Mouse (Mus musculus): ENCODE measurements around the gene Alkbh6.

Alkbh6 gene

DNA sequence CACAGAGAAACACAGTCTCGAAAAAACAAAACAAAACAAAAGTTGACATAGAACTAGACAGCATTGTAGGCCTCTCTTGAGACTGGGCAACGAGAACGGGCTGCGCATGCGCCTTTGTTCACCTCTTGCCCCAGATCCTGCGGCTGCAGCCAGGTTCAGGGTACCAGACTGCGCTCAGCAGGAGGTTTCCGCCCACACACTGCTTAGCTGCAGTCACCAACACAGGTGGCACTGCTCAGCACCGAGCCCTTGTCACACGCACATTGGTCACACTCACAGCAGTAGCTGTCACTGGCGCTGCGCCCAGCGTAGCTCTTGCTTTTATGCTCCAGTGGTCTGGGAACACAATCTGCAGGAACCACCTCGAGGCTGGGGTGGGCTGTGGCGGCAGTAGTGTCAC is 18.6 kb downstream of the Alkbh6 start:
- DNase-seq (ENCODE audit: low read depth, low spot score) = no peak

GRCm38 (mm10) chr7:30328379-30328778 is 19.9 kb downstream of the Alkbh6 start:
- DNase-seq (ENCODE audit: low read depth, low spot score) = no peak

- peak; percentile 60 for DNase-seq (ENCODE audit: low read depth, low spot score)
Observed at GRCm38 (mm10) chr7:30331887-30332286, 23.4 kb downstream of the Alkbh6 start.

GRCm38 (mm10) chr7:30332622-30333259 is 24.2 kb downstream of the Alkbh6 start:
- no peak for DNase-seq (ENCODE audit: low read depth, low spot score)

- DNase-seq (ENCODE audit: low read depth, low spot score) = peak; percentile 60
Observed at GRCm38 (mm10) chr7:30333436-30333835, 24.9 kb downstream of the Alkbh6 start.

DNA sequence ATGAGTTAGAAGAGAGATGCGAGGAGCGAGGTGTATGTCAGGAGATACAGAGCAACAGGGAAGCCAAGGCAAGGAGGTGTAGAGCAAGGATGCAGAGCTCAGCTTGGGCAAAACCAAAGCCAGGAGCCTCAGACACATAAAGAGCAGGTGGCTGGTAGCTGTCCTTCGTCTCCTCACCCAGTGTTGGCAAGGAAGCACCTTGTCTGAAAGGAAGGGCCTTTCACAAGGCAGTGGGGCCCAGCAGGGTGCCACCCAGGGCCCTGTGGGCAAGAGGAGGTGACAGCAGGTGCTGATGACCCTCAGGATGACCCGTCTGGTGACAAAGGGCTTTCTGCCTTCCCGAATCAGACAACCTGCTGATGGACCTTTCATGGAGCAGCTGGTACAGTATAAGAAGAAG is 26.0 kb downstream of the Alkbh6 start:
- DNase-seq (ENCODE audit: low read depth, low spot score) = no peak

- DNase-seq (ENCODE audit: low read depth, low spot score) = no peak
Observed at GRCm38 (mm10) chr7:30335688-30336087, 27.2 kb downstream of the Alkbh6 start.

DNA sequence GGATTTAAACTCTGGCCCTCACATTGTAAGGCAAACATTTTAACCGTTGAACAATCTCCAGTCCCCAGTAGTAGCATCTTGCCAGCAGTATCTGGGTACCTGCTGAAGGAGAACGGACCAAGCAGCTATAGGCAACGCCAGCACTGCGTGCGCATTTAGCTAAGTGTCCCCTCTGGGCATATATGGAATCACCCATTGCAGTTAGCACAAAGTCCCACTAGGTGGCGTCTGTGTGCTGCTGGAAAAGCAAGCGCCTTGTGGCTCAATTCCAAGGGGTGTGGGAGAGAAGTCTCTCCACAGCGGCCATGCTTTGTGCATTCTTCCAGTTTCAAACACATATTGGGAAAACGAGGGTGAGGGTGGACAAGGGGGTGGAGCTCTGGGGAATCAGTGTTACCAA is 27.9 kb downstream of the Alkbh6 start:
- peak; percentile 87 for DNase-seq (ENCODE audit: low read depth, low spot score)

GRCm38 (mm10) chr7:30339432-30340109 is 31.1 kb downstream of the Alkbh6 start:
- no peak for DNase-seq (ENCODE audit: low read depth, low spot score)

GRCm38 (mm10) chr7:30346635-30347379 is 38.3 kb downstream of the Alkbh6 start:
- peak; percentile 47 for DNase-seq (ENCODE audit: low read depth, low spot score)

GRCm38 (mm10) chr7:30347828-30348227 is 39.3 kb downstream of the Alkbh6 start:
- DNase-seq (ENCODE audit: low read depth, low spot score) = peak; percentile 48

DNA sequence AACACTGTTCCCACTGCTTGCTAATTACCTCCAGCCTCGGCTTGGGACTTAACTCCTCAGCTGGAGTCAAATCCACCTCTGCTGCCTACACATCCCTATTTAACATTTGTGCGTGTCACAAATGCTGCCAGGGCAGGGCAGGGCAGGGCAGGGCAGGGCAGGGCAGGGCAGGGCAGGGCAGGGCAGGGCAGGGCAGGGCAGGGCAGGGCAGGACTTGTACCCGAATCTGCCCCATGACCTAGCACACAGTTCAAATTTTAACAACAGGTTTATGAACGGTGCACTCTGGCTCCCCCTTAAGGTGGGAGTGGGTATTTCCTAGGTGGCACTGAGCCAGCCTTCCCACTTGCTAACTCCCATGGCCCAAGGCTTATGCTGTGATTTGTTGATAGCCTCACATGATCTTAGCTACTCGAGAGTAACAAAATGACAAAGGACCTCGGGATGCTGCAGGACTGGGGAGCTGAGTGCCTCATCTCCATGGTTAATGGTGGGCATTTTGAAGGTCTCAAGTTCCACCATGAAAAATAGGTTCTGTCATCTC is 44.8 kb downstream of the Alkbh6 start:
- peak; percentile 86 for DNase-seq (ENCODE audit: low read depth, low spot score)

- DNase-seq (ENCODE audit: low read depth, low spot score) = peak; percentile 46
Observed at GRCm38 (mm10) chr7:30354059-30354458, 45.5 kb downstream of the Alkbh6 start.

DNA sequence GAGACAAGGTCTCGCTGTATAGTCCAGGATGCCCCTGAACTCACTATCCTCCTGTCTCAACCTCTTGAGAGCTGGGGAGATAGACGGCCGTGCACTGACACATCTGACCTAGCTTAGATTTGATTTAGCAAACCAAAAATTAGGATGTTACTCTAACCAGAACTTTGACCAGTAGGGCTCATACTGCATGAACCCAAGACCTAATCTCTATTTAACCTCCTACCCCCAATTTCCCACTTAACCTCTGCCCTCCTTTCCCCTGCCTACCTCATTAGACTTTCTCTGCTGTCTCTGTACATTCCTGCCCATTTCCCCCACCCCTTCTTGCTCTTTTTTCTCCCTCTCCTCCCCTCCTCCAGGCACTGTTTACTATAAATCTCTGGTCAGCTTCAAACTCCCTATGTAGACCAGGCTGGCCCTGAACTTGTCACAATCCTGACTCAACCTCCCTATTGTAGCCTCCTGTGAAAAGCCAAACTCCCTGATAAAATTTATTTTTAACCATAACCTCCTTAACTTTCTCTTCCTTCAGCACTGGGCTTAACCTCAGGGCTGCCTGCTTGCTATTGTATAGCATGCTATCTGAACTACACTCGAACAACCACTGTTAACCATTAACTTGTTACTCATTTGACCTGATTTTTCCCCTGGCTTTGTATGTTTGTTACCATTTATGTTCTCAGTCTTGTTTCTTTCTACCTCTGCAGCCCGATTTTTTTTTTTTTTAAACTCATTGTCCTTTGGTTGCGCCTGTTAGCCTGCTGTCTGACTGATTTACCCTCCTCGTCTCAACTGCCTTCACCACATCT is 50.1 kb downstream of the Alkbh6 start:
- no peak for DNase-seq (ENCODE audit: low read depth, low spot score)

GRCm38 (mm10) chr7:30359276-30359865 is 50.9 kb downstream of the Alkbh6 start:
- DNase-seq (ENCODE audit: low read depth, low spot score) = no peak

- DNase-seq (ENCODE audit: low read depth, low spot score) = no peak
Observed at GRCm38 (mm10) chr7:30360028-30360427, 51.5 kb downstream of the Alkbh6 start.

GRCm38 (mm10) chr7:30362652-30363343 is 54.3 kb downstream of the Alkbh6 start, which contains the start of gene Lrfn3:
Gene Lrfn3, minus strand, starts transcription at chr7:30362772.
- DNase-seq (ENCODE audit: low read depth, low spot score) = peak; percentile 56

DNA sequence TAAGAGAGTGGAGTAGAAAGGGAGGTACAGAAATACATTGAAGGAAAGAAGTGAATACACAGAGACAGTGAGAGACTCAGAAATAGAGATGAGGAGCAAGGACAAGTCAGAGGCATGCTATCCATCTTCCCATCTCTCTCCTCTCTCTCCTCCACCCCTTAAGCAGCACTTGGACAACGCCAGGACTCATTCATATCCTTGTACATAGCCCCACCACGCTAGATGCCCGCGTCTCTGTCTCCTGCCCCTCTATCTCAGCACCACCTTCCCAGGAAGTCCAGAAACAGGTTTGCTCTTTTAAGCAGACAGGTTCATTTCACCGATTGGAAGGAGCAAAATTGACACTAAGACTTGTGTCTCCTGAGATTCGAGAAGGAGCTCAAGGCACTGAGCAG is 54.8 kb downstream of the Alkbh6 start:
- DNase-seq (ENCODE audit: low read depth, low spot score) = no peak
